Mouse (Mus musculus) bone marrow, adult 2 months (tissue): ENCODE results near the gene Rps6ka3. TPM values are rescaled to one million over a fixed set of nuclear protein-coding genes. Genes with fewer than 3 reads are reported as not detected.

Source experiments
- H3K27ac ChIP-seq: fragments of 200-500 bp; 2 replicates; pipeline ENCODE4 v1.5.1; 2012; ENCODE audit warnings: low read depth, mild to moderate bottlenecking, control low read depth, inconsistent platforms, low read length; ENCODE audit not compliant: control insufficient read depth, poor library complexity, insufficient read depth
- H3K4me1 ChIP-seq: fragments of 200-500 bp; 2 replicates; pipeline ENCODE4 v1.6.1; 2011; ENCODE audit warnings: low read length; ENCODE audit not compliant: control insufficient read depth, insufficient read depth
- H3K4me3 ChIP-seq: fragments of 200-500 bp; replicated peaks from 2 replicates; pipeline ENCODE3; 2011; ENCODE audit warnings: mild to moderate bottlenecking, low read depth, low read length, control low read depth; ENCODE audit not compliant: control insufficient read depth
- CTCF ChIP-seq: fragments of 200-500 bp; IDR thresholded peaks from 2 replicates; pipeline ENCODE4 v1.5.1; 2011; ENCODE audit warnings: low read length, control low read depth; ENCODE audit not compliant: control insufficient read depth, insufficient read depth
- POLR2A ChIP-seq: fragments of 200-500 bp; IDR thresholded peaks from 2 replicates; pipeline ENCODE4 v1.6.1; 2011; ENCODE audit warnings: low read depth, mild to moderate bottlenecking, control low read depth, low read length, borderline replicate concordance; ENCODE audit not compliant: control insufficient read depth
- WGBS: fragments of 180-500 bp; shearing (Covaris S2); methylation state at CpG from one replicate; pipeline ENCODE4 v1.1.7; 2018; 5-methylcytosine and 5-hydroxymethylcytosine counted together
- polyA plus RNA-seq: library from polyadenylated mRNA; stranded (reverse); fragments of >200 nt; gene quantifications from 2 replicates; pipeline ENCODE4 v1.2.4, GENCODE M21; 2011; ENCODE audit warnings: low replicate concordance; ENCODE audit not compliant: missing spikeins, insufficient read depth, insufficient read length

Gene Rps6ka3
- polyA plus RNA-seq, 1 experiment: 13.4 TPM

- Histone ChIP-seq H3K4me1 (no peaks in the 10 kb centered on the region), H3K4me3 (no peak overlapping the region), H3K27ac (no peak overlapping the region)
- TF ChIP-seq CTCF (no peak), POLR2A (no peak)
Observed at GRCm38 (mm10) chrX:159269072-159269471, 59.0 kb downstream of the Rps6ka3 start.

GRCm38 (mm10) chrX:159286765-159287164 lies 76.7 kb downstream of the Rps6ka3 start:
- TF ChIP-seq CTCF: no peak
- TF ChIP-seq POLR2A: no peak
- 70% methylated on average over 5 of the region's 5 CpGs for whole genome bisulfite sequencing

GRCm38 (mm10) chrX:159295879-159296278 lies 85.8 kb downstream of the Rps6ka3 start:
- WGBS: 60% methylated on average over 1 of the region's 1 CpGs
- no peak overlapping the region for H3K27ac ChIP-seq
- H3K4me1 ChIP-seq: no peaks in the 10 kb centered on the region
- no peak overlapping the region for H3K4me3 ChIP-seq
- no peak for TF ChIP-seq CTCF
- TF ChIP-seq POLR2A: no peak

More at GRCm38 (mm10) chrX:159286765-159287164, 76.7 kb downstream of the Rps6ka3 start:
- Histone ChIP-seq H3K4me3 (no peak overlapping the region), H3K4me1 (no peaks in the 10 kb centered on the region), H3K27ac (no peak overlapping the region)

- TF ChIP-seq CTCF (no peak), POLR2A (no peak)
- H3K4me1 ChIP-seq: no peaks in the 10 kb centered on the region
- no peak overlapping the region for H3K4me3 ChIP-seq
- WGBS: 19% methylated on average over 11 of the region's 11 CpGs
- no peak overlapping the region for H3K27ac ChIP-seq
Observed at GRCm38 (mm10) chrX:159302349-159303311, 92.5 kb downstream of the Rps6ka3 start.

GRCm38 (mm10) chrX:159315293-159315692 lies 105.2 kb downstream of the Rps6ka3 start:
- Histone ChIP-seq H3K27ac (no peak overlapping the region), H3K4me1 (no peaks in the 10 kb centered on the region), H3K4me3 (no peak overlapping the region)
- TF ChIP-seq CTCF (no peak), POLR2A (no peak)
- WGBS: 75% methylated on average over 7 of the region's 7 CpGs

GRCm38 (mm10) chrX:159321342-159321741 lies 111.2 kb downstream of the Rps6ka3 start:
- Histone ChIP-seq H3K4me1 (no peaks in the 10 kb centered on the region), H3K27ac (no peak overlapping the region), H3K4me3 (no peak overlapping the region)
- TF ChIP-seq CTCF (peak; percentile 57), POLR2A (no peak)
- 40% methylated on average over 8 of the region's 8 CpGs for WGBS

- Histone ChIP-seq H3K4me1 (no peaks in the 10 kb centered on the region), H3K4me3 (no peak overlapping the region), H3K27ac (no peak overlapping the region)
- WGBS: 96% methylated on average over 3 of the region's 3 CpGs
- TF ChIP-seq CTCF (no peak), POLR2A (no peak)
Observed at GRCm38 (mm10) chrX:159364506-159364905, 154.4 kb downstream of the Rps6ka3 start.

- TF ChIP-seq POLR2A (peak; percentile 56; the same call in 1 of the 2 replicates), CTCF (no peak)
- peak within 1 kb of the TSS; percentile 86 for H3K27ac ChIP-seq
- H3K4me3 ChIP-seq: peak within 1 kb of the TSS; percentile 100
- no peaks in the 10 kb centered on the region; the same call in 1 of the 2 replicates for H3K4me1 ChIP-seq
- WGBS: 8% methylated on average over 59 of the region's 76 CpGs
Observed at GRCm38 (mm10) chrX:159371831-159372752, 162.0 kb downstream of the Rps6ka3 start, which contains the start of gene Eif1ax. TSS of gene Eif1ax (plus strand) at chrX:159372178.
